ENCODE assay signal across 8 mouse cellular contexts in genomic region chr12:100897736-100898650, GRCm38 (mm10). TPM values are rescaled to one million over a fixed set of nuclear protein-coding genes. Genes with fewer than 3 reads are reported as not detected.
DNase-seq lines count a peak whose midpoint lies in the region; ATAC-seq lines count a peak whose summit lies in the region.

No protein-coding gene starts in this region.

- H3K4me1 ChIP-seq in heart, embryonic 14.5 days (ENCODE audit: control insufficient read depth in 2 of 2, insufficient read depth in 2 of 2, low read length in 2 of 2), result peaks cover 2 to 15% of the 10 kb centered on the region in 2 experiments; a peak in 3 of 4 replicates
- no peaks in the 10 kb centered on the region; the same call in 1 of the 2 replicates for H3K4me1 ChIP-seq in forebrain, embryonic 11.5 days (replicated peaks; ENCODE audit: control insufficient read depth, insufficient read depth, low read length)
- H3K4me1 ChIP-seq in midbrain, embryonic 13.5 days (replicated peaks), result peaks cover 27% of the 10 kb centered on the region

- ATAC-seq in heart, embryonic 14.5 days (ENCODE audit: insufficient number of reproducible peaks, insufficient read depth, low FRiP score, low read depth), result no peak
- no peak for ATAC-seq in forebrain, embryonic 11.5 days (replicated peaks; ENCODE audit: low FRiP score)
- no peak for ATAC-seq in midbrain, embryonic 13.5 days

- H3K36me3 ChIP-seq in heart, embryonic 14.5 days (ENCODE audit: control insufficient read depth, insufficient read depth, low read length), result no peaks in the 10 kb centered on the region
- H3K36me3 ChIP-seq in forebrain, embryonic 11.5 days (ENCODE audit: control insufficient read depth, insufficient read depth, low read length), result no peaks in the 10 kb centered on the region
- no peaks in the 10 kb centered on the region for H3K36me3 ChIP-seq in midbrain, embryonic 13.5 days

- H3K9me3 ChIP-seq in heart, embryonic 14.5 days (ENCODE audit: control insufficient read depth, low read length), result no peaks in the 10 kb centered on the region
- no peaks in the 10 kb centered on the region for H3K9me3 ChIP-seq in forebrain, embryonic 11.5 days (ENCODE audit: control insufficient read depth, low read length)
- no peaks in the 10 kb centered on the region for H3K9me3 ChIP-seq in midbrain, embryonic 13.5 days

- no peak for DNase-seq in heart, postnatal 25 days (ENCODE audit: low spot score)
- peak; percentile 94 for DNase-seq in brain, adult 2 months (ENCODE audit: low read depth, low spot score)
- no peak for DNase-seq in forebrain, embryonic 11.5 days (ENCODE audit: low spot score)
- DNase-seq in gastrocnemius, postnatal 10 days, result no peak
- no peak for DNase-seq in right cerebral cortex, postnatal 4 days
- DNase-seq in spleen, postnatal 14 days (ENCODE audit: low spot score in 2 of 2), result no peak

- H3K27me3 ChIP-seq in heart, embryonic 14.5 days (ENCODE audit: control insufficient read depth, insufficient read depth, low read length), result peaks cover 50% of the 10 kb centered on the region
- H3K27me3 ChIP-seq in forebrain, embryonic 11.5 days (ENCODE audit: control insufficient read depth, insufficient read depth, low read length), result peaks cover 23% of the 10 kb centered on the region
- H3K27me3 ChIP-seq in midbrain, embryonic 13.5 days, result peaks cover 44% of the 10 kb centered on the region

- WGBS in heart, embryonic 14.5 days, result 54% methylated on average over 12 of the region's 12 CpGs
- WGBS in forebrain, embryonic 11.5 days, result 24% methylated on average over 12 of the region's 12 CpGs
- 15% methylated on average over 12 of the region's 12 CpGs for WGBS in midbrain, embryonic 13.5 days

- intact Hi-C loops in heart, postnatal 25 days (cut with DNase I), result no loop called here

- H3K27ac ChIP-seq in heart, embryonic 14.5 days (replicated peaks in 1 of 2; ENCODE audit: control insufficient read depth in 1 of 2, insufficient read depth in 1 of 2, low read depth in 2 of 2, low read length in 2 of 2), result no peak overlapping the region
- H3K27ac ChIP-seq in forebrain, embryonic 11.5 days (ENCODE audit: low read depth, low read length), result no peak overlapping the region
- H3K27ac ChIP-seq in midbrain, embryonic 13.5 days, result no peak overlapping the region

- H3K9ac ChIP-seq in heart, embryonic 14.5 days (ENCODE audit: low read length), result no peak overlapping the region
- H3K9ac ChIP-seq in forebrain, embryonic 11.5 days (ENCODE audit: low read length), result no peak overlapping the region
- no peak overlapping the region for H3K9ac ChIP-seq in midbrain, embryonic 13.5 days (replicated peaks)

- H3K4me2 ChIP-seq in heart, embryonic 14.5 days (ENCODE audit: low read length), result 0 out of 2 replicates have a peak overlapping the region, but pooled peaks have one; percentile 75
- H3K4me2 ChIP-seq in forebrain, embryonic 11.5 days (ENCODE audit: low read depth, low read length, severe bottlenecking), result peak overlapping the region; percentile 51; the same call in 1 of the 2 replicates
- peak overlapping the region; percentile 77 for H3K4me2 ChIP-seq in midbrain, embryonic 13.5 days (replicated peaks)

- H3K4me3 ChIP-seq in heart, embryonic 14.5 days (ENCODE audit: control insufficient read depth in 1 of 2, insufficient read depth in 1 of 2, low read depth in 1 of 2, low read length in 2 of 2), result no peak overlapping the region
- H3K4me3 ChIP-seq in forebrain, embryonic 11.5 days (ENCODE audit: low read depth, low read length), result no peak overlapping the region
- H3K4me3 ChIP-seq in midbrain, embryonic 13.5 days (replicated peaks), result peak overlapping the region; percentile 47

RNA-seq across cellular contexts. Expression of gene Gpr68, which starts 10.0 kb away (rescaled TPM):
- 4.6 TPM in 2 replicates for polyA plus RNA-seq in heart, embryonic 14.5 days (2014; fragmentation: Nextera tagmentation; extraction: Ambion mirVana)
- under 1 TPM; 0.23 to 0.92 TPM for total RNA-seq in heart, postnatal 25 days (2021)
- 0.13 and 0.15 TPM in 2 replicates for polyA plus RNA-seq in forebrain, embryonic 11.5 days (2014; fragmentation: Nextera tagmentation; extraction: Ambion mirVana)
- polyA plus RNA-seq in midbrain, embryonic 13.5 days (2015; fragmentation: Nextera tagmentation; extraction: Ambion mirVana), result 1.5 and 1.6 TPM in 2 replicates
- under 1 TPM; 0.09 to 0.63 TPM for total RNA-seq in gastrocnemius, postnatal 10 days (2021)
